Mouse (Mus musculus) layer of hippocampus, adult 9-11 months (tissue): ENCODE measurements around the gene BC117090.
"Not testable (repeated sequence)": the region's sequence is repeated elsewhere in the genome, so short reads cannot be mapped to it uniquely, and the experiment has no call there.

Experiments
- DNase-seq: peaks from one replicate; pipeline ENCODE4 v3.0.0; 2022

The BC117090 gene

DNA sequence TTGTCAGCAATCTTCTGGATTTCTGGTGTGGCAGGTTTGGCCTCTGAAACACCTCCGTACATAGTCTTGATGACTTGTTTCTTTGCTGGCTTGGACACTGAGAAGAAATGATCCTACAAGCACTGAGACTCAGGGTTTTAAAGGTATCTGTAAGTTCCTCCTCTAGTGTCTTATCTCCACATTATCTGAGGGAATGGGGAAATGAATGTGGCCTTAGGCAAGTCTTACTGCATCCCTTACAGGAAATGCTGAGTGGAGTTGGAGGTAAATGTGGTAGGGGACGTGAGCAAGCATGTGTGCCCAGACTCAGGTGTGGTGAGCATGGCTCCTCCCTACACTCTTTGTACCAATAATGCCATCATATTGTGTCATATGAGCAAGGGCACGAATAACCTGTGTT, at the start of gene BC117090:
Gene BC117090 (minus strand): TSS at position 101 of the 400 bp plus-strand sequence.
- no peak for DNase-seq

DNA sequence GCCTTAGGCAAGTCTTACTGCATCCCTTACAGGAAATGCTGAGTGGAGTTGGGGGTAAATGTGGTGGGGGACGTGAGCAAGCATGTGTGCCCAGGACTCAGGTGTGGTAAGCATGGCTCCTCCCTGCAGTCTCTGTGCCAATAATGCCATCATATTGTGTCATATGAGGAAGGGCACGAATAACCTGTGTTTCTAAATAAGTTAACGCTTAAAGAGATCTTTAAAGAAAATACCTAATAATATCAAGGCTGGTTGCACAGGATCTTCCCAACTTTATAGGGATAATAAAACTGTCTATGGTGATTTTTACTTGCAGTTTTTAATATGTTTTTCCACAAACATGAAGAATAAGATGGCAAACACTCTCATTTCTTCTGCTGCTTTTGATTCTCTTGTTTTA, 33.5 kb upstream of the BC117090 start, which contains the start of gene BC100530:
Gene BC100530 (minus strand): TSS at position 101 of the 400 bp plus-strand sequence.
- not testable (repeated sequence) for DNase-seq

DNA sequence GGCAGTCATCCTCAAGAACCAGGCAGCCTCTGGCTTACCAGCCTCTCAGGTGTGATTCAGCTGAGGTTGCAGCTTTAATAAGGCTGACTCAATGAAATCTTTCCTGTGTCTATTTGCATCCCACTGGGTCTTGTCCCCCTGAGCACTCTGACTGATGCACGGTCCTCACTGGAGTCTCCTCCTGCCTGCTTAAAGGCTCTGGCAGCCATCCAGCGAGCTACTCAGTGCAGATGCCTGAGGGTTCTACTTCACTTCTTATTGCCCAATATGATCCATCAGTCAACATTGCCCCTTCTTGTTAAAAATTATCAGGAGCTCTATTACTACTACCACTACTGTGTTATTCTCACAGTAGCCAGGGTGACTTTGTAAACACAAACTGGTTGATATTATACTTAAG, 3.0 kb upstream of the BC117090 start:
- no peak for DNase-seq

DNA sequence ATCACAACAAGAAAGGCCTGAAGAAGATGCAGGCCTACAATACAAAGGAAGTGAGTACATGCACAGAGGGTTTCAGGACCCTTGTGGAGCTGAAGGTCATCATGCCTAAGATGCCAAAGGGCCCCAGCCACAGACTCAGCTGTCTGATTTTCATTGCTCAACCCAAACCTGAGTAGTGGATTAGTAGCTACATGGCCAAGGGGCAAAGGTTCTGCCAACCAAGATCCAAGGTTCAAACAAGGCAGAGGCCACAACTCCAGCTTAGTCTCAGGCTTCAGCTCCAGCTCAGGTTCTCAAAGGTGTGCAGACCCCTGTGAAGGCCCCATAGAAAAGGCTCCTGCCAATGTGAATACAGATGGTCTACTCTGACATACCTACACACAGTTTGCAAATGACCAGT, 14.8 kb downstream of the BC117090 start:
- no peak for DNase-seq

DNA sequence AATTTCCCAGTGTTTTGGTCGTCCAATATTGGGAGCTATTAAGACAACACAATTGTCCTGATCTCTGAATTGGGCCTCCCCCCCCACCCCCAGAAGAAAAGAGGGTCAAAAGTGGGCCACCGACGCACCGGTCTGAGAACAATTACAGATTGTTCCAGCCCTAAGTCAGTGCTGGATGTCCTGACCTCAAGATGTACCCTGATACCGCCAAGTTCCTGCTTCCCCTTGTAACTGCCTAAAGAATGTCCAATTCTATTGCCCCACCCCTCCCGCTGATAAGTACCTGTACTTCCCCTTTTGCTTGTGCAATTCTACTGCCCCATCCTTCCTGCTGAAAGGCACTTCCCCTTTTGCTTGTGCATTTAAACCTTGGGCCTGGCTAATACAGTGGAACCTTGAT, 18.0 kb downstream of the BC117090 start:
- not testable (repeated sequence) for DNase-seq

DNA sequence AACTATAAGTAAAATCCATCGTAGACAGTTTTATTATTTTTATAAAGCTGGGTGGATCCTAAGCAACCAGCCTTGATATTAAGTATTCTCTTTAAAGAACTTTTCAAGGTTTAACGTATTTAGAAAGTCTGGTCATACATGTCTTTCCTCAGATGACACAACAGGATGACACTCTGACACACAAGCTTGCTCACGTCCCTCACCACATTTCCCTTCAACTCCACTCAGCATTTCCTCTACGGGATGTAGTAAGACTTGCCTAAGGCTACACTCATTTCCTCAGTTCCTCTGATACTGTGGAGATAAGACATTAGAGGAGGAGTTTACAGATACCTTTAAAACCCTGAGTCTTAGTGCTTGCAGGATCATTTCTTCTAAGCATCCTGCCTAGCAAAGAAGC, 26.5 kb downstream of the BC117090 start:
- no peak for DNase-seq

DNA sequence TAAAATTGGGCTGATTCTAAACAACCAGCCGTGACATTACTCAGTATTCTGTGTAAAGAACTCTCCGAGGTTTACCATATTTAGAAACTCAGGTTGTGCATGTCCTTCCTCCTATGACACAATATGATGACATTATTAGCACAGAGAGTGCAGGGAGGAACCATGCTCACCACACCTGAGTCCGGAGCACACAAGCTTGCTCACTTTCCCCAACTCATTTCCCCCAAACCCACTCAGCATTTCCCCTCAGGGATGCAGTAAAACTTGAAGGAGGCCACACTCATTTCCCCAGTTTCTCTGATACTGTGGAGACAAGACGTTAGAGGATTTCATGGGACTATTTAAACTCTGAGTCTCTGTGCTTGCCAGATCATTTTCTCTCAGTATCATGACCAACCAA, 45.0 kb downstream of the BC117090 start:
- no peak for DNase-seq

DNA sequence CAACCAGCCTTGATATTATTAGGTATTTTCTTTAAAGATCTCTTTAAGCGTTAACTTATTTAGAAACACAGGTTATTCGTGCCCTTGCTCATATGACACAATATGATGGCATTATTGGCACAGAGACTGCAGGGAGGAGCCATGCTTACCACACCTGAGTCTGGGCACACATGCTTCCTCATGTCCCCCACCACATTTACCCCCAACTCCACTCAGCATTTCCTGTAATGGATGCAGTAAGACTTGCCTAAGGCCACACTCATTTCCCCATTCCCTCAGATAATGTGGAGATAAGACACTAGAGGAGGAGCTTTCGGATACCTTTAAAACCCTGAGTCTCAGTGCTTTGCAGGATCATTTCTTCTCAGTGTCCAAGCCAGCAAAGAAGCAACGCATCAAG, 57.3 kb downstream of the BC117090 start, which contains the start of gene Stfa1:
Gene Stfa1 (plus strand): TSS at position 156 of the 400 bp plus-strand sequence.
- DNase-seq: not testable (repeated sequence)
